Mouse (Mus musculus) frontal cortex, adult 2 months (tissue): ENCODE results near the gene Fv1. TPM values are rescaled to one million over a fixed set of nuclear protein-coding genes. Genes with fewer than 3 reads are reported as not detected.

Experiments used
- DNase-seq, 2 experiments: peaks; one replicate each; pipeline ENCODE4 v3.0.0; 2022; ENCODE audit warnings: low spot score in 1 of 2; ENCODE audit errors: extremely low spot score in 1 of 2
- polyA plus RNA-seq: library from polyadenylated mRNA; depleted of rRNA; stranded (reverse); fragments of >200 nt; gene quantifications from 2 replicates; pipeline ENCODE4 v1.2.3, GENCODE M21; 2012

The Fv1 gene
- polyA plus RNA-seq, 1 experiment: 7.5 TPM

DNA sequence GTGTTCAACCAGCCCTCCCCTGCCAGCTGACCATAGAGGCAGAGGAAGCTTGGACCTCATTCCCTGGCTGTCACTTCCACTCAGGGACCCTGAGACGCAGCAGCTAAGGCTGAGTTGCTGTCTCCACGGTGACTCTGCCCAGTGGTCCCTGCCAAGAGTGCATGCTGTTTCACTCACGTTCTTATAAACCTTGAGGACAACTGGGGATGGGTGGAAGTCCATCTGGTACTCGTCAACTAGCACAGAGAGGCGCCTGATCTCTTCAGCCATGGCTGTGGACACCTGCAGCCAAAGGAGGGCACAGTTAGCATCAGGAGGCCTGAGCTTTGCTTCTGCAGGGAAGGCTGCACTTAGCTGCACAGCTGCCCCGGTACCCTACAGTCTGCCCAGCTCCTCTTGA is 14.3 kb downstream of the Fv1 start:
- DNase-seq: no peak

DNA sequence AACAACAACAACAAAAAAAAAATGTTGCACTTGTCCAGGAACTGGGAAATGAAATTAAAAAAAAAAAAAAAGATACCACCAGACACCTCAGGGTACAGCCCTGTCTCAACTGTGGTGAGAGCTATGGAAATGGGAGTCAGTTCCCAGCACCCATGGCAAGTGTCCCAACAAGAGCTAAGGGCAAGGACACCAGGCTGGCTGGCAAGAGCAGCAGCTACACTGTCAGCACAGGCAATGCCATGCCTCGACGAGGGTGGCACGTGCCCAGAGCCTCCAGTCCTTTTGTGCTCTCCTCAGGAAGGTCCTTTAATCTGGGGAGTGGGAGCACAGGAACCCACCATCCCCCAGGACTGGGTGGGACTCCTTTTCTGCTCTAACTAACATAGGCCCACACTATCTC is 15.4 kb downstream of the Fv1 start:
- DNase-seq: no peak

DNA sequence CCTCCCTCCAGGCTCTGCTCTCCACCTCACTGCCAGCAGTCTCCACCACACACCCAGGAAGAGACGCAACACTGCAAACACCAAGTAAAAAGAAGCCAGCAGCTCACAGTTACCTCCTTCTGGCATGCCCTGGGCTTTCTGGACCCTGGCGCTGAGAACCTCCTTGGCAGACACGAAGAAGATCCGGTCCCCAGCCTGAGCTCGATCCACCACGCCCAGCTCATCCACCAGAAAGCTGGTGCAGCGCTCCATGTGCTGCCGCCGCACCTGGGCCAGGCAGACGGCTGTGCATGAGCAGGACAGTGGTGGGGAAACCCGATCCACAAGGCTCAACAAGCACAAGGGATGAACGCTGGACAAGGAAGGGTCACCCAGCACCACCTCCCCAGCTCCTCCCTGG is 17.4 kb downstream of the Fv1 start:
- DNase-seq: no peak

DNA sequence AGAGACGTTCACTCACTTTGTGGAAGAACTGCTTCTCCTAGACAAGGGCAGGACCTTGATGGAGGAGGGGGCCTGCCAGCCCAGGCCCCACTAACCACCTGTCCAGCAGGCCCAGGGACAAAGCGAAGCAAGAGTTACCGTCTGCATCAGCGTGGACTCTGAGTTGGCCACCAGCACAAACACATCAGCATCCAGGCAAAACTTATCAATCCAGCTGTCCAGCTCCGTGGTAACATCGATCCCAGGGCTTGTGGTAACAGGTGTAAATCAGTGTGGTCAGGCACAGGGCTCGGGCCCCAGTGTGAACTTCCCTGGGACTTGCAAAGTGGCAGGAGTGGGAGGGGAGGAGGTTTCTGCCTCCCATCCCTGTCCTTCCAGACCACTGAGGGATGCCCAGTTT is 18.5 kb downstream of the Fv1 start:
- no peak for DNase-seq

DNA sequence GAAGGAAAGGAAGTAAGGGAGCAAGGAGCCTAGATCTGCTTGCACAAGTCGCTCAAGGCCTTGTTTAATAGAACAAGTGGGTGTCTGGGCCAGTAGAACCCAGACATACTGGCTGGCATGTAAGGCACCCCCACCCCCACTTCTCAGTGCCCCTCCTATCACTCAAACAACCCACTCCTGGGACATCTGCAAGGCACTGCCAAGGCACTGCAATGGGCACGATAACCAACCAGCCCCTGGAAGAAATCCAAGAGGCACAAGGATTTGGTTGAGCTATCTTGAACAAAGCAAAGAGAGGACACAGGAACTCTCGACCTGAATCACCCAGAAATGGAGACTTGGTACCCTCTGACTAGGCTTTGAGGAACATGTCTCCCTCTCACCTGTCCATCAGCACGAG is 19.5 kb downstream of the Fv1 start:
- no peak for DNase-seq

DNA sequence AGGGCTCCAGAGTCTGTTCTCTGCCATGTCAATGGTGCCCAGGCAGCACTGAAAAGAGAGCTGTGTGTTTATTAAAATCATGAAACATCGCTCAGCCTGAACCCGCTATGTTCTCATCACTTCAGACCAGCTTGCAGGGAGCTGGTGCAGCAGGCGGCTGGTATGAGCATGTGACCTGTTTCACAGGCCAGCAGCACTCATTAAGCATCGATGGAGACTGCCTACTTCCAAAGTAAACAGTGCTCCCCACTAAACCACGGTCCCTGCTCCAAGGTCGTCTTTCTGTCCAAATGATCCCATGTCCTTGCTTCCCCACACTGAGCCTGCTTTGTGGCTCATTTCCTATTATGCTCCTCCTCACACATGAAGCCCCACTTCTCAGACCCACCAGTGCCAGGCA is 21.6 kb downstream of the Fv1 start:
- no peak for DNase-seq

DNA sequence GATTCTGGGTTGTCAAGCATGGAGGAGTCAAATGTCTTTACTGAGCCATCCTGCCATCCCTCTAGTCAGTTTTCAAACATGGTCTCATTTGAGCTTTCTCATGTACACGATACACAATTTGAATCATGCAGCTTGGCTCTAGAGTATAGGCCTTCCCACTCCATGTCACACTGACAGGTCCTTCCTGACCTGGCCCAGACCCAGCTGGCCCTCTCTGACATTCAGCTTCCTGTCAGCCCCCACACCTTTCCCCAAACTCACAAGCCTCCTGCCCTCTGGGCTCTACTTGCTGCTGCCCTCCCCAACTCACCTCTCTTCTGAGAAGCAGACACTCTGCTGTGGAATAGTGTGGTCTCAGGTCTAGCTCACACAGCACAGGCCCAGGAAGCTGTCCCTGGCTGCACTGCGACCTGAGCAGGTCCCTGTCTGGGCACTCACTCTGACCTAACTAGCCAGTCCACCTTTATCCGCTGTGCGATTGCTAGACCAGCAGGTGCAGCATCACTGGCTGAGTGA is 27.1 kb downstream of the Fv1 start:
- DNase-seq: no peak

DNA sequence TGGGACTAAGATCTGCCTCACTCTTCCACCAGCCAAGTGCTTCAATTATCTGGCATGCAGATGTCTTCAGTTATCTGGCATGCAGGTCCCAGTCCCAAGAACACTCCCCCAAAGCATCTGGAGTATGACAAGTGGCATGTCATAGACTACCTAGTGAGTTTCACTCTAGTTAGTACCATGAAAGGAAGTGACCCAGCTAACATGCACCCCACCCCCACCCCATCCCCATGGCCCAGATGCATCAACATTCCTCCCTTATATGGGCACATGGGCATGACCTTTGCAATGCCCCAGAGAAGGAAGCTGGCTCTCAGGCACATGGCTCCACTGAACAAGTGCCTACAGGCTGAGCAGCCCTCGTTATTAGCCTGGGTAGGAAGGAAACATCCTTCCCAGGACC is 27.6 kb downstream of the Fv1 start:
- no peak for DNase-seq

DNA sequence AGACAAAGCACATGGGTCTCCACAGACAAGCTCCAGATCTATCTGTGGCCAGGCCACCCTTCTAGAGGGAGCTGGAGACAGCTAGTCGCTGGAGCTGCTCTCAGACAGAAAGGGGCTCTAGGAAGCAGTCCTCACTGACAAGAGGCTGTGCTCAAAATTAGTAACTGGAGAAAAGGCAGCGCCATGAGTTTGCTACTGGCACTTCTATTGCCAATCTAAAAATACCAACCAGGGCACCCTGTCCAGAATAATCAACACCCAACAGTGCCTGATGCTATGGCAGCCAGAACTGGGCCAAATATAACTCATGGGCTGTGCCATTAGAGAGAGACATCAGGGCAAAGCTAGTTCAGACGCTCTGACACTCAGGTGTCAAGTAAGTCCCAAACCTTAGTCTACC is 28.6 kb downstream of the Fv1 start:
- DNase-seq: peak; percentile 38 to 48

DNA sequence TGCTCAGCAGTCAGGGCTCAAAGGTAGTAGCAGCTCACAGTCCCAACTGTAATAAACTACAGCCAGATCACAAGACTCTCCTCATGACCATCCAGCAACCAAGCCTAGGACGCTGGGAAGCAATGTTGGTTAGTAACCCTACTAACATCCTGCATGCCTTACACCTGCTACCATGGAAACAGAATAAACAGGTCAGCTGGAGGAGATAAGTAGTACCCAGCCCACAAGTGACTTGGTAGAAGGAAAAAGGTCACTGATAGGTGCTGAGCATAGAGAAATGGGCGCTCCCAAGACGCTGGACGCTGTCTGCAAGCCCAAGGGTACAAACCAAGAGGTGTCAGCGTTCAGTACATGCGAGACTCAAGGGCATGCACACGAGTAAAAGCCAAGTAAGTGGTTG is 31.7 kb downstream of the Fv1 start:
- no peak for DNase-seq

DNA sequence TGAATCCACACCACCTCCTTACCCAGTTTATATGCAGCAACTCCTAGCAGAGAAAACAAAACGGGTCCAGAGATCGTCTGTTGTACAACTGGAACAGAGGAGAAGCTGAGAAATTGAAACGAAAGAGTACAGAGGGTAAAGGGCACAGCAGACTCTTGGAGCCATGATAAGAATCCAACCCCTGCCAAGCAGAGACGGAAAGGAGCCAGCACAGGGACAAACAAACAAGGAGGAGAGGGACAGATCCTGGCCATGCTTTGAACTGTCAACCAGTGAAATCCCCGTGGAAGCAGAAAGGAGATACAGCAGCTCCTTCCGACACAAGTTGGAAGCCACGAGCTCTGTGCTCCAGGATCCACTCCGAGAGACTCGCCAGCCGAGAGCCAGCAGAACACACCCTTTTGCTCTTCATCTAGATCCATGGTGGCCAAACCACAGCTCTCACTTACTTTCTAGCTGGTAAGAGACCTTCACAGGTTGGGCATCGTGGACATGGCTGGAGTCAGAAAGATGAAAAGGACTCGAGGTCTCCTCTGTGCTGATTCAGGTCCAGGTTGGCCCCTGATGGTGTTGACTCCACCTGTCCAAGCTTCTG is 34.2 kb downstream of the Fv1 start:
- DNase-seq: no peak

DNA sequence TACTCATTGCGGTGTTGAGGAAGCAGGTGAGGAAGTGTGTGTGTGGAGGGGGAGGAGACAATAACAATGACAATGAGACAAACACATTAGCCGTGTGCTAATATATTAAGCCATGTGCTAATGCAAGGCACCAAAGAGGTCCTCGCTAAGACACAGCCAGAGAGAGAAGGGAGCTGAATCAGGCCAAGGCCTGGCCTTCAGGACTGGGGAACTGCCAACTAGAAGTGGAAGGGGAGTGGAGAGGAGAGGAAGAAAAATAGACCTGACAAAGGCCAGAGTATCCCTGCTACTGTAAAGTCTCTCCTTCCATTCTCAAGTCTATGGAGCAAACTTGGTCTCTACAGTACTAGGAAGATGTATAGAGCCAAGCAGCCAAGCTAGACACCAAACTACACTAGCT is 34.8 kb downstream of the Fv1 start:
- DNase-seq: no peak

DNA sequence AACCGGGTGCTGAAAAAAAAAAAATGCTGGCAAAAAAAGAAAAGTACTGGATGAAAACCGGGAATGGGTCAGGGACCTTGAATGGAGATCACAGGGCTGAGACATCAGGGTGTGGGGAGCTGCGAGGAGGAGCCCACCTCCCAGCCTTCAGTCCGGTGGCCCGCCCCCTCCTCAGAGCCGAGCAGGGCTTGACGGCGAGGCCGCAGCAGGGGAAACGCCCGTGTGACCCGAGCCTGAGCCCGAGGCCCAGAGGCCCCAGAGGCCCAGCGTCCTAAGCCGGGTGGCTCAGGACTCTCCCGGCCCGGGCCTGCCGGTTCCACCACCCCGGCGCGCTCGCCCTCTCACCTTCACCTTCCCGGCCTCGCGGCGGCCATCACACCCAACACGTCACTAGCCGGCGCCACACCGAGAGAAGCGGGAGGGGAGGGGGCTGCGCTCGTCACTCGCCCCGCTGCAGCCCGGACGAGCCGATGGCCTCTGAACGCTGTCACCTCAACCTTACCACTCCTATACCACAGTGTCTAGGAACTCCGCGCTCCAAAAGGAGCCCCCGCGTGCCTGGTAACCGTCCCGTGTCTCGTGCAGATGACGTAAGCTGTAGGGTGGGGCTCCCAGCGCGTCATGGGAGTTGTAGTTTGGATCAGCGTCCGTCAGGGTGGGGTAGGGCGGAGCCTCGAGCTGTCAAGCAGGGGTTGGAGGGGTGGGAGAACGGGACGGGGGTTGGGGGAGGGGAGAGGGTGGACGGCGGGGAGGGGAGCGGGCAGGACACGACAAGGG is 35.7 kb downstream of the Fv1 start, which contains the start of gene Mfn2:
Gene Mfn2, minus strand, starts transcription at position 392 of the 777 bp plus-strand sequence.
- DNase-seq: peak; percentile 86 to 91

DNA sequence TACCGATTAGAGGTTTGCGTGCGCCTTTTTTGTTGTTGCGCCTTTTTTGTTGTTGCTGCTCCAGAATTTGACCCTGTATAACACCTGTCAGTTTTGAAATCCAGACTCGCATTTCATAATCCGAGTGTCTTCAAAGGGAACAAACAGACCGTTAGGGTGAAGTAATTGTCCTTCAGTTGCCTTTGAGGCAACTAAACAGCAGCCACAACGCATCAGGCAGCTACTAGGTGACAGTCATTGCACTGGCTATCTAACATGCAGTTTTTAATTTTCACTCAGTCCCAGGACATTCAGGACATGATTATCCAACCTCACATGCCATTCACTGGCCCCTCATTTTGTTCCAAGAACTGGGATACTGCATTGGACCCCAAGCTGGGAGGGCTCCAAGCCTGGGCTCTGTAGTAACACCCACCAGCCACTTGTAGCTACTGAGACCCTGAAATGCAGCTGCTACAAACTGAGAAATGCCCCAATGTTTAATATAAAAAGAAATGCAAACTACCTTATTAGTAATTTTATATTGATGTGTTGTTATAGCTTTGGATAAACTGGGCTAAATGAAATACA is 36.4 kb downstream of the Fv1 start:
- DNase-seq: no peak

DNA sequence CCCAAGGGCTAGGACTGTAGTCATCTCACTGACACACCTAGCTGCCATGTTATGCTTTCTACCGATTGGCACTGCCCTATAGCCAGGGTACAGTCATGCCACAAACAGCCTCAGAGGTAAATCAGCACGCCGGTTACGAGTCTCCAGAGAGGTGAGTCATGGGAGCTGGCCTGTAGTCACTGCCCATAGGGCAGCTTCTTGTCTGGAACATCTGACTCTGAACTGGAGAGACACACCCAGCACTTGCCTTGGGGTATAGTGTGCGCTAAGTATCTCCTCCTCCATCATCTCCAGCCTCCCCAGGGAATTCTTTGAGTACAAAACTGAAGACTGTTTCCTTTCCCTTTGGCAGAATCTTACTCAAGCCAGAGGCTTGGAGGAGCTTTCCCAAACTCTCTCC is 37.5 kb downstream of the Fv1 start:
- DNase-seq: no peak

DNA sequence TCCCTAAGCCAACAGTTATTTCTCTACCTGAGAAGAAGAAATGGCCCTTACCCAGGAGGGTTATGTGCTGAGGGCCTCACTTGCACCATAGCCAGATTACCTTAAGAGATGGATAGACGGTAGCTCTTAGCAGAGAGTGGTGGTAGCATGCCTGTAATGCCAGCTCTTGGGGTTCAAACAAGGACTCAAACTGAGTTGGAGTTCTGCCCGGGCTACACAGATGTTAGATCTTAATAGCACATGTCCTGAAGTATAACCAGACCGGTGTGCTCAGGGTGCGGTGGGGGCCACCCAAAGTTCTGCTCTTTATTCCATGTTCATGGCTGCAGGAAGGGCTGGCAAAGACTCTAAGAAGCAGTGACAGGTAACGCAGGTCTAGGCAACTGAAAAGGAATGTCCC is 40.7 kb downstream of the Fv1 start:
- no peak for DNase-seq

DNA sequence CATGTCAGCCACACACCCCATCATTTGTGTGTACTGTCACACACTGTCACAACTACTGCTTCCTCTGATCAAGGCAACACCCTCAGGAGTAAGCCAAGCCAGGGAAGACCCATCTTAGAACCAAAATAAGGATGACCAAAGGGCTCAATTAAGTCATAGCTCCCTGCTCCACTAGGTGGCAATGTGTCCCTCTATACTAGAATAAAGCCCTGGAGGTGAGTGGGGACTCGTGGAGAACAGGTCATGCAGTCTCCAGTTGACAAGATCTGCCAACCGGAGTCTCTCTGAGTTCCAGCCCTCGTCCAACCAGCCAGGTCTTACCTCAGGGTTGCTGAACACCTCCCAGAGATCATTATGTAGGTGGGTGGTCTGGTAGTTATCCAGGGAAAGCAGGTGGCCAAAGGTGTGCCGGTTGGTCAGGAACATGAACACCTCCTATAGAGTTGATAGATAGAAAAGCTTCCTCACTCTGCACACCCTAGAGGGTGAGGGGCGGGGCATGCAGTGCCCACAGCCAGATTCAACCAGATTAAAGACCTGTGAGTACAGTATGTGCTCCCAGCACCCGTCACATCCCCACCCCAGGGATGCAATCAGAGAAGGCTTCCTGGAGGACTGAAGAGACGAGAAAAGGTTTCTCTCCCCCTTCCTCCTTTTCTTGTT is 49.8 kb downstream of the Fv1 start:
- peak in 1 of 2 experiments; percentile 71 for DNase-seq
